Mouse (Mus musculus): ENCODE measurements around the gene Dlgap3. TPM values are rescaled to one million over a fixed set of nuclear protein-coding genes. Genes with fewer than 3 reads are reported as not detected.

Gene Dlgap3
- polyA plus RNA-seq, 1 experiment from 2014 or later: 5.4 TPM

- 66% methylated on average over 12 of the region's 12 CpGs for WGBS
Observed at GRCm38 (mm10) chr4:127199406-127199805, 30.4 kb downstream of the Dlgap3 start.

GRCm38 (mm10) chr4:127200164-127200722 is 31.2 kb downstream of the Dlgap3 start:
- H3K27ac ChIP-seq: no peak overlapping the region
- 0 out of 2 replicates have a peak, but pooled peaks cover 4% of the 10 kb centered on the region for H3K4me1 ChIP-seq
- ATAC-seq: no peak
- H3K4me2 ChIP-seq: no peak overlapping the region
- no peak overlapping the region for H3K4me3 ChIP-seq
- no peaks in the 10 kb centered on the region for H3K27me3 ChIP-seq
- no peak overlapping the region for H3K9ac ChIP-seq
- peaks cover 4% of the 10 kb centered on the region; the same call in 1 of the 2 replicates for H3K36me3 ChIP-seq (ENCODE audit: poor library complexity, severe bottlenecking)
- 92% methylated on average over 12 of the region's 12 CpGs for WGBS
- no peaks in the 10 kb centered on the region for H3K9me3 ChIP-seq (replicated peaks)

More at GRCm38 (mm10) chr4:127199406-127199805, 30.4 kb downstream of the Dlgap3 start:
- Histone ChIP-seq H3K27ac (no peak overlapping the region), H3K4me1 (peaks cover 7% of the 10 kb centered on the region; the same call in 1 of the 2 replicates), H3K9me3 (replicated peaks) (no peaks in the 10 kb centered on the region), H3K36me3 (ENCODE audit: poor library complexity, severe bottlenecking) (peaks cover 8% of the 10 kb centered on the region), H3K4me2 (no peak overlapping the region), H3K9ac (no peak overlapping the region), H3K4me3 (no peak overlapping the region), H3K27me3 (no peaks in the 10 kb centered on the region)
- no peak for ATAC-seq

DNA sequence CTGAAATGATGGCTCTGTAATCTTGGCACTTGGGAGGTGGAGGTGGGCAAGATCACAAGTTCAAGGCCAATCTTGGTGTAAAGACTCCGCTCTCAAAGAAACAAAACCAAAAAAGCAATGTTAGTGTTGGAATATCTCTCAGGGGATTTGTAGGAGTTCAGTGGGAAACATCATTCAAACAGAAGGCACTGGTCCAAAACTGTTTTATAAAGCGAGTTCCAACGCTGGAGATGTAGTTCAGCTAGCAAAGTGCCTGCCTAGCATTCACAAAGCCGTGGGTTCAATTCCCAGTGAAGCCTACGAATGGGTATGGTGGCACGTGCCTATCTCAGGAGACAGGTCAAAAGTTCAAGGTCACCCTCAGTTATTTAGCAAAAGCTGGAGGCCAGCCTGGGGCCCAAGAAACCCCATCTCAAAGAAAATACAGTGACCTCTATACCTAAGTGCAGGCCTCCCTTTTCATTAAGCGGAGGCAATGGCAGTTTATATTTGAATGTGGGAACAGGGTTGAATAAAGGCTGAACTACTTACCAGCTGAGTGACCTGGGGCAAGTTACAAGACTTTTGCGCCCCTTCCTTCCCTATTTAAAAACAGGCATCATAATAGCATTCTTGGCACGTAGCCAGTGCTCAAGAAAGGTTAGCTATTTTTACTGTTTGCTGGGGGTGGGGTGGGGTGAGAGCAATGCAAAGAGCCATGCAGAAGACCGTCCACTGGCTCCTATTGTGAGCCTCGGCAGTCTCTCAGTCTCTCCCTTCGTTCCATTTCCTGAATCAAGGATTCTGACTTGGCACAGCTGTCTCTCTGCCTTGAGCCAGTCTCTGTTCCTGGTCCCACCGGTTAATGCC is 32.0 kb downstream of the Dlgap3 start:
- 0 out of 2 replicates have a peak, but pooled peaks cover 4% of the 10 kb centered on the region for H3K4me1 ChIP-seq
- H3K9ac ChIP-seq: no peak overlapping the region
- H3K36me3 ChIP-seq (ENCODE audit: poor library complexity, severe bottlenecking): no peaks in the 10 kb centered on the region
- H3K4me2 ChIP-seq: no peak overlapping the region
- no peak for ATAC-seq
- H3K27ac ChIP-seq: no peak overlapping the region
- 68% methylated on average over 13 of the region's 13 CpGs for WGBS
- H3K9me3 ChIP-seq (replicated peaks): no peaks in the 10 kb centered on the region
- no peak overlapping the region for H3K4me3 ChIP-seq
- no peaks in the 10 kb centered on the region for H3K27me3 ChIP-seq

DNA sequence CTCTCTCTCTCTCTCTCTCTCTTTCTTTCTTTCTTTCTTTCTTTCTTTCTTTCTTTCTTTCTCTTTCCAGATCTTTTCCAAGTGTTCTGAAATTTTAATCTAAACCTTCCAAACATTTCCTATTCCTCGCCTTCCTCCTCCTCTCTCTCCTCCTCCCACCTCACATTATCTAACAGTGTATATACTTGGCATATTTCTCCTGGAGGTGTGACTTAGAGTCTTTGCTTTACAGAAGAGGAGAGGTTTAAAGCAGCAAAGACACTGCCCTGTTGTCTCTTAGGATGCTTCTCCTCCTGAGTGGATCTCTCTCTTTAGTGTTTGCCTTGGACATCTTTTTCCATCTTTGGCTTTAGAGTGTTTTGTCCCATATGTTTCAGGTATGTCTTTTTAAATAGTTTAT is 34.1 kb downstream of the Dlgap3 start:
- no peaks in the 10 kb centered on the region for H3K36me3 ChIP-seq (ENCODE audit: poor library complexity, severe bottlenecking)
- 73% methylated on average over 1 of the region's 1 CpGs for WGBS
- no peak overlapping the region for H3K4me3 ChIP-seq
- no peak for ATAC-seq
- 0 out of 2 replicates have a peak, but pooled peaks cover 4% of the 10 kb centered on the region for H3K4me1 ChIP-seq
- H3K9ac ChIP-seq: no peak overlapping the region
- no peaks in the 10 kb centered on the region for H3K9me3 ChIP-seq (replicated peaks)
- H3K4me2 ChIP-seq: no peak overlapping the region
- no peak overlapping the region for H3K27ac ChIP-seq
- no peaks in the 10 kb centered on the region for H3K27me3 ChIP-seq

- peaks cover 19% of the 10 kb centered on the region for H3K27me3 ChIP-seq
- H3K4me2 ChIP-seq: no peak overlapping the region
- no peak overlapping the region for H3K9ac ChIP-seq
- H3K36me3 ChIP-seq (ENCODE audit: poor library complexity, severe bottlenecking): no peaks in the 10 kb centered on the region
- no peak overlapping the region for H3K4me3 ChIP-seq
- no peaks in the 10 kb centered on the region for H3K9me3 ChIP-seq (replicated peaks)
- 79% methylated on average over 9 of the region's 9 CpGs for WGBS
- H3K27ac ChIP-seq: no peak overlapping the region
- no peak for ATAC-seq
- peaks cover 9% of the 10 kb centered on the region; the same call in 1 of the 2 replicates for H3K4me1 ChIP-seq
Observed at GRCm38 (mm10) chr4:127211318-127211717, 42.3 kb downstream of the Dlgap3 start.

DNA sequence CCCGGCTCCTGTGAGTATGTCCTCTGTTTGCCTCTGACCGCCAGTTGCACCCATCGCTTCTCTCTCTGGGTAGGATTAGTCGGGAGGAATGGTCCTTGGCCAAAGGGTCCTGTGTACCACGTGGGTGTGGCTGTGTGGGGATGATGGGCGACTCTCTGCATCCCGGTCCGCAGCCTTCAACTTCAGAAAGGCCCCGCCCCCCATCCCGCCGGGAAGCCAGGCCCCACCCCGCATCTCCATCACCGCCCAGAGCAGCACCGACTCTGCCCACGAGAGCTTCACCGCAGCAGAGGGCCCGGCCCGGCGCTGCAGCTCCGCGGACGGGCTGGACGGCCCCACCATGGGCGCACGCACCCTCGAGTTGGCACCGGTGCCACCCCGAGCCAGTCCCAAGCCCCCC is 45.5 kb downstream of the Dlgap3 start:
- WGBS: 17% methylated on average over 28 of the region's 28 CpGs
- Histone ChIP-seq H3K9ac (no peak overlapping the region), H3K4me1 (peaks cover 20% of the 10 kb centered on the region), H3K9me3 (replicated peaks) (no peaks in the 10 kb centered on the region), H3K4me2 (peak overlapping the region; percentile 45), H3K4me3 (peak overlapping the region; percentile 13; the same call in 1 of the 2 replicates), H3K27me3 (peaks cover 19% of the 10 kb centered on the region), H3K36me3 (ENCODE audit: poor library complexity, severe bottlenecking) (no peaks in the 10 kb centered on the region), H3K27ac (no peak overlapping the region)
- no peak for ATAC-seq

GRCm38 (mm10) chr4:127215103-127215502 is 46.1 kb downstream of the Dlgap3 start:
- H3K4me2 ChIP-seq: no peak overlapping the region
- 55% methylated on average over 11 of the region's 11 CpGs for WGBS
- H3K27ac ChIP-seq: no peak overlapping the region
- no peaks in the 10 kb centered on the region for H3K36me3 ChIP-seq (ENCODE audit: poor library complexity, severe bottlenecking)
- no peak for ATAC-seq
- H3K9ac ChIP-seq: no peak overlapping the region
- H3K4me3 ChIP-seq: no peak overlapping the region
- H3K27me3 ChIP-seq: peaks cover 19% of the 10 kb centered on the region
- H3K9me3 ChIP-seq (replicated peaks): no peaks in the 10 kb centered on the region
- H3K4me1 ChIP-seq: peaks cover 20% of the 10 kb centered on the region

GRCm38 (mm10) chr4:127215799-127216198 is 46.8 kb downstream of the Dlgap3 start:
- 68% methylated on average over 5 of the region's 9 CpGs for WGBS
- no peak for ATAC-seq
- no peak overlapping the region for H3K9ac ChIP-seq

GRCm38 (mm10) chr4:127216251-127216651 is 47.2 kb downstream of the Dlgap3 start:
- H3K4me3 ChIP-seq: no peak overlapping the region
- peaks cover 20% of the 10 kb centered on the region for H3K4me1 ChIP-seq
- H3K27me3 ChIP-seq: peaks cover 19% of the 10 kb centered on the region
- 67% methylated on average over 4 of the region's 4 CpGs for WGBS
- no peak overlapping the region for H3K9ac ChIP-seq
- H3K27ac ChIP-seq: no peak overlapping the region
- H3K36me3 ChIP-seq (ENCODE audit: poor library complexity, severe bottlenecking): no peaks in the 10 kb centered on the region
- no peak overlapping the region for H3K4me2 ChIP-seq
- no peaks in the 10 kb centered on the region for H3K9me3 ChIP-seq (replicated peaks)
- ATAC-seq: no peak

More at GRCm38 (mm10) chr4:127215799-127216198, 46.8 kb downstream of the Dlgap3 start:
- Histone ChIP-seq H3K4me1 (peaks cover 20% of the 10 kb centered on the region), H3K27me3 (peaks cover 19% of the 10 kb centered on the region), H3K36me3 (ENCODE audit: poor library complexity, severe bottlenecking) (no peaks in the 10 kb centered on the region), H3K27ac (no peak overlapping the region), H3K4me2 (no peak overlapping the region), H3K9me3 (replicated peaks) (no peaks in the 10 kb centered on the region), H3K4me3 (no peak overlapping the region)

DNA sequence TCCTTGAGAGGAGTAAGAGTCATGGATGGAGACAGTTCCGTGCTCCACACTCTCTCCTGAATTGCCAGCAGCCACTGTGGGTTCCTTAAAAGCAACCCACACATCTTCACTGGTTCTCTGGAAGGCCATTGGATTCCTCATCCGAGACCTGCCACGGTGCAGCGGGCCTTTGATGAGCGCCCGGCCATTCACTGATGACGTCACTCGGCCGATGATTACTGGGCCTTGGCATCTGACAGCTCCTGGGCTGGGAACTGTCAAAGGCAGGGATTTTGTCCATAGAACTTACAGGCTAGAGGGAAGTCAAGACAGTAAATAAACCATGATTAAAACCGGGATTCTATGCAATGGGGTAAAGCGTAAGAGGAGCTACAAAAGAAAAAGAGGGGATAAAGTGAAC is 48.0 kb downstream of the Dlgap3 start:
- Histone ChIP-seq H3K9ac (no peak overlapping the region), H3K36me3 (ENCODE audit: poor library complexity, severe bottlenecking) (0 out of 2 replicates have a peak, but pooled peaks cover 3% of the 10 kb centered on the region), H3K27ac (no peak overlapping the region), H3K27me3 (peaks cover 19% of the 10 kb centered on the region), H3K4me3 (no peak overlapping the region), H3K9me3 (replicated peaks) (no peaks in the 10 kb centered on the region), H3K4me1 (peaks cover 20% of the 10 kb centered on the region), H3K4me2 (no peak overlapping the region)
- WGBS: 50% methylated on average over 11 of the region's 11 CpGs
- ATAC-seq: no peak

DNA sequence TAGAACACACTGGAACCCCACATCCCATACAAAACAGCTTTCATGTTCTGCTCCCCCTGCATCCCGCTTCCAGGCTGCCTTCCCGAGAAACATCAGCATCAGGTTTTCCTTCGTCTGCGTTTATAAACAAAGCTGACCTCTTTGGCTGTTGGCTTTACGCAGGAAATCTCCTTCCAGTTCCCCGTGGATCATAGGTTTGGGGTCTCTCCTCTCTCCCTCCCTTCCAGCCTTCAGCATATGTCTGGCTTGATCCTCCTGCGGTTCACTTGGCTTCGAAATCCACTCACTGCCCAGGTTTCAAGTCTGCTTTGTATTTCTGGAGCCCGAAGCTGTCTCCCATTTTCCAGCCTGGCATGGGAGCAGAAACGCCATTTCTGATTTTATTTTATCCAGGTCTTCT is 54.3 kb downstream of the Dlgap3 start:
- Histone ChIP-seq H3K27me3 (peaks cover 33% of the 10 kb centered on the region), H3K4me2 (no peak overlapping the region), H3K9ac (no peak overlapping the region), H3K9me3 (replicated peaks) (no peaks in the 10 kb centered on the region), H3K27ac (no peak overlapping the region), H3K4me3 (no peak overlapping the region), H3K4me1 (peaks cover 38% of the 10 kb centered on the region), H3K36me3 (ENCODE audit: poor library complexity, severe bottlenecking) (0 out of 2 replicates have a peak, but pooled peaks cover 4% of the 10 kb centered on the region)
- WGBS: 38% methylated on average over 10 of the region's 10 CpGs
- ATAC-seq: no peak

- Histone ChIP-seq H3K36me3 (ENCODE audit: poor library complexity, severe bottlenecking) (0 out of 2 replicates have a peak, but pooled peaks cover 4% of the 10 kb centered on the region), H3K9me3 (replicated peaks) (no peaks in the 10 kb centered on the region), H3K4me2 (no peak overlapping the region), H3K27ac (no peak overlapping the region), H3K4me3 (no peak overlapping the region), H3K9ac (no peak overlapping the region), H3K27me3 (peaks cover 33% of the 10 kb centered on the region), H3K4me1 (peaks cover 41% of the 10 kb centered on the region)
- ATAC-seq: no peak
- WGBS: 64% methylated on average over 4 of the region's 4 CpGs
Observed at GRCm38 (mm10) chr4:127223755-127224154, 54.8 kb downstream of the Dlgap3 start.
